Mouse (Mus musculus): ENCODE measurements around the gene Nudt2.

Gene Nudt2

DNA sequence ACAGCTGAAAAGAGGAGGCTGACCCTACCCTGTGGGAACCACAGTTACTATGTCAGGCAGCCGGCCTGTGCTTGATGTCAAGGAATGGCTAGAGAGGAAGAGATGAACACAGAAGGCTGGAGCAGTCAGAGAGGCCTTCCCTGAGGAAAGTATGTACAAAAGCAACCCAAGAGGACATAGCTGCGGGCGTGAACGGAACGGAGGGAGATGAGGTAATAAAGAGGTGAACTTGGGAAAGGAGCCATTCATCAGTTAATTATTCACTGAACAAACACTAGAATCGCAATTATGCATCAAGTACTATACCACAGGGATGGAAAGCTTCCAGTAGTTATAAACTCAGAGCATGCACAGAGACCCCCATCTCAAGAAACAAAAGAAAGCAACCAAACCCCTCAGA is 57.2 kb downstream of the Nudt2 start:
- DNase-seq (ENCODE audit: low spot score), result no peak

DNA sequence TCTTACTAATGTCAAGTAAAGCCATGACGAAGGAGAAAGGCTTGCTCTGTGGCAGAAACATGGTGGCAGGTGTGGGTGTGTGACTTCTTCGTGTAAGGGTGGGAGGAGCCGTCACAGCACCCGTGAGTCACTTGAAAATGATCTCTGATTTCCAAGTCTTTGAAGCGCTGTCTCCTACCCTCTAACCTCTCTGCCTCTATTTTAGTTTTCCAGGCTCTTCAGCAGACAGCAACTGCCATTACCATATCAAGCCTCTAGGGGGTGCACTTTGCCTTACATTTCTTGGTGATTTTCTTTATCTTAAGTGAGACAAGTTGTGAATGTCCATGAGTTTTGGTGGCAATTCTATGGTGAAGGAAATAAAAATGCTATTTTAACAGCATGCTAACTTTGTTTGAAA is 57.8 kb downstream of the Nudt2 start:
- DNase-seq (ENCODE audit: low spot score), result peak; percentile 62

DNA sequence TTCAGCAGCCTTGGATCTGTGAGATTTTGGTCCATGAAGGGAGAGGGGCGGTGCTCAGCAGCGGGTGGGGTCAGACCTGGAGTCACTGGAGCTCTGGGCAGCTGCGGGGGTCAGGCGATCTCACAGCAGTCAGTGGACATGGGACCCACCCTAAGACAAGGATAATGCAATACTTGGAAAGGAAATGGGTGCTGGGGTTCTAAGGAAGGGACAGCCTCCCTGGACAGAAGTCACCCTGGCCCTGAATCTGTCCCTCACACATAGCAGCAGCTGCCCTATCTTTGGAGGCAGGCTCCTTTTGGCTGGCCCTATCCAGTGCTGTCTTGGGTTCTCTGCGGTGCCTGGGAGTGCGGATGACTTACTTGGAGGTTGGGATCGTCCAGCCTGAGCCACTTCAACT is 58.9 kb downstream of the Nudt2 start:
- DNase-seq (ENCODE audit: low spot score), result no peak

GRCm38 (mm10) chr4:41524829-41525228 is 59.9 kb downstream of the Nudt2 start:
- no peak for DNase-seq (ENCODE audit: low spot score)

GRCm38 (mm10) chr4:41526553-41526952 is 61.6 kb downstream of the Nudt2 start:
- DNase-seq (ENCODE audit: low spot score), result no peak

- DNase-seq (ENCODE audit: low spot score), result no peak
Observed at GRCm38 (mm10) chr4:41527076-41527475, 62.1 kb downstream of the Nudt2 start.

GRCm38 (mm10) chr4:41527996-41528395 is 63.0 kb downstream of the Nudt2 start:
- DNase-seq (ENCODE audit: low spot score), result no peak

All from layer of hippocampus, adult 9-10 months (tissue).